Mouse (Mus musculus): ENCODE results near the gene Dmwd. TPM values are rescaled to one million over a fixed set of nuclear protein-coding genes. Genes with fewer than 3 reads are reported as not detected.
A peak's percentile ranks its signal among the peaks of the same experiment; 100 is the strongest.
"Not testable (repeated sequence)": the region's sequence is repeated elsewhere in the genome, so short reads cannot be mapped to it uniquely, and the experiment has no call there.

Gene Dmwd
- polyA plus RNA-seq, 1 experiment from 2014 or later, result 23.6 TPM

DNA sequence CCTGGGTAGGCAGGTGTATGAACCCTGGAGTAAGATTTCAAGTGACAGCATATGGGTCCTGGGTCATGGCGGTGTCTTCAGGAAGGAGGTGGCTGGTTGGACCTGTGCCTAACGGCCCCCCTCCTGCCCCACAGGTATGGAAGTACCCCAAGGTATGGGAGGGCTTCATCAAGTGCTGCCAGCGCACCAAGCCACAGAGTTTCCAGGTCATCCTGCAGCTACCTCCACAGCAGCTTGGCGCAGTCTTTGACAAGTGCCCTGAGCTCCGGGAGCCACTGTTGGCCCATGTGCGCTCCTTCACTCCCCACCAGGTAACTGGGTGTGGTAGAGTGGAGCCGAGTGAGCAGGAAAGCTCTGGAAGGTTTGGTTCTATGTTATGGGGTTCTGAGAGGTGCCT, 22.9 kb upstream of the Dmwd start:
- peaks cover 7% of the 10 kb centered on the region; the same call in 1 of the 2 replicates for H3K4me1 ChIP-seq
- no peak overlapping the region for H3K4me3 ChIP-seq
- WGBS, result 95% methylated on average over 7 of the region's 7 CpGs
- H3K27me3 ChIP-seq, result no peaks in the 10 kb centered on the region
- H3K27ac ChIP-seq, result no peak overlapping the region
- peaks cover 48% of the 10 kb centered on the region for H3K36me3 ChIP-seq
- ATAC-seq (ENCODE audit: low FRiP score), result no peak
- H3K9me3 ChIP-seq (replicated peaks), result no peaks in the 10 kb centered on the region
- no peak overlapping the region for H3K4me2 ChIP-seq (replicated peaks)
- no peak overlapping the region; the same call in 1 of the 2 replicates for H3K9ac ChIP-seq

DNA sequence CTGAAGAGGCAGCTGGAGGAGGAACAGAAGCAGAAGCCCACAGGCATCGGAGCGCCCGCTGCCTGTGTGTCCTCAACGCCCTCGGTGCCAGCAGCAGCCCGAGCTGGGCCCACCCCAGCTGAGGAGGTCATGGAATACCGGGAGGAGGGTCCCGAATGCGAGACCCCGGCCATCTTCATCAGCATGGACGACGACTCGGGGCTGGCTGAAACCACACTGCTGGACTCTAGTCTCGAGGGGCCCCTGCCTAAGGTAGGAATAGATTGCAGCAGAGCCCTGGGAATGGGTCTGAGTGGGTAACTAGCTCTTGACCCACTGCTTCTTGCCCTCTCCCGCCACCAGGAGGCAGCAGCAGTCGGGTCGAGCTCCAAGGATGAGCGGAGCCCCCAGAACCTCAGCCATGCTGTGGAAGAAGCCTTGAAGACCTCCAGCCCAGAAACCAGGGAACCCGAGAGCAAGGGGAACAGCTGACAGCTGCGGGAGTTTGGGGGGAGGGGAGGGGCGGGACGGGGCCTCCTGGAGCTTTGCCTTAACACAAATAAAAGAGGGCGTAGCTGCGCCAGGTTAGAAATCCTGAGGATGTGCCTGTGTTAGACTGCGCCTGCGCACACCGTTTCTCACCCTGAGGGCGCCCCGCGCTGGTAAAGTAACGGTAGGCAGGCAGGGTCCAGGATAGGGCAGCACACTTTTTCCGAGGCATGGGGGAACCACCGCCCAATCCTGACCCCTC, 21.8 kb upstream of the Dmwd start, which contains the start of gene Rsph6a:
Gene Rsph6a, plus strand, starts transcription at position 644 of the 730 bp plus-strand sequence.
- H3K27ac ChIP-seq, result 0 out of 2 replicates have a peak within 1 kb of the TSS, but pooled peaks have one; percentile 5
- peaks cover 37% of the 10 kb centered on the region for H3K36me3 ChIP-seq
- H3K9ac ChIP-seq, result 0 out of 2 replicates have a peak within 1 kb of the TSS, but pooled peaks have one; percentile 44
- H3K27me3 ChIP-seq, result no peaks in the 10 kb centered on the region
- WGBS, result 28% methylated on average over 33 of the region's 33 CpGs
- H3K4me3 ChIP-seq, result peak within 1 kb of the TSS; percentile 13
- ATAC-seq (ENCODE audit: low FRiP score), result peak; percentile 68
- H3K4me2 ChIP-seq (replicated peaks), result peak within 1 kb of the TSS; percentile 42
- no peaks in the 10 kb centered on the region for H3K9me3 ChIP-seq (replicated peaks)
- peaks cover 7% of the 10 kb centered on the region; the same call in 1 of the 2 replicates for H3K4me1 ChIP-seq

DNA sequence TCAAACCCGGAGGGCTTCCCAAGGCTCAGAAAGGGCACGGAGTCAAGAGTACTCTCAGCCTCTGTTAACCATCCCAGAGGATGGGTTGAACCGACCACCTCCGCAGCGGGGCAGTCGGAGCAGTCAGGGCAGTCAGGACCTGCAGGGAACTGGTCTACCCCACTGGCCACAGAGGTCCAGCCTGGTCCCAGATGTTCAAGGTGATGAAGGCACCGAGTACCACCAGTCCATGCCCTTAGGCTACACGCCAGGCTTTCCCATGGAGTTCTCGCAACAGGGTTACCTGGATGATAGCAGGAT, 21.3 kb upstream of the Dmwd start:
- Histone ChIP-seq H3K36me3 (peaks cover 32% of the 10 kb centered on the region), H3K9ac (0 out of 2 replicates have a peak overlapping the region, but pooled peaks have one; percentile 44), H3K4me1 (peaks cover 7% of the 10 kb centered on the region; the same call in 1 of the 2 replicates), H3K27me3 (no peaks in the 10 kb centered on the region), H3K9me3 (replicated peaks) (no peaks in the 10 kb centered on the region), H3K4me2 (replicated peaks) (peak overlapping the region; percentile 42), H3K27ac (no peak overlapping the region), H3K4me3 (peak overlapping the region; percentile 13; the same call in 1 of the 2 replicates)
- no peak for ATAC-seq (ENCODE audit: low FRiP score)
- WGBS, result 65% methylated on average over 9 of the region's 9 CpGs

DNA sequence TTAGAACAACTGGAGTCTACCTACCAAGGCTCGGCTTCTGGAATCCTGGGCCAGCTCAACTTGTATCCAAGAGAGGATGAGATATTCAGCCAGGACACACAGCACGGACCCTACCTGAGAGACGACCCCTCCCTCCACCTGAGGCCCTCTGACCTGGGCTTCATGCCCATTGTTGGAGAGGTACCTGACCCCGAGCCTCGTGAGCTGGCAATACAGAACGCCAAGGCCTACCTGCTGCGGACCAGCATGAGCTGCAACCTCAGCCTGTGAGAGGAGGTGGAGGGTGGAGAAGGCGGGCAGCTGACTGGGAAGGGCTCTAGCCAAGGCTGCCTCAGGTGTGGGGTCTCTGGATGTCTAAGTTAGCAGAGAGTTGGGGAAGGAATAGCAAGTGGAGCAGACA, 20.9 kb upstream of the Dmwd start:
- Histone ChIP-seq H3K4me3 (no peak overlapping the region), H3K4me2 (replicated peaks) (no peak overlapping the region), H3K4me1 (peaks cover 7% of the 10 kb centered on the region; the same call in 1 of the 2 replicates), H3K27ac (no peak overlapping the region), H3K36me3 (peaks cover 28% of the 10 kb centered on the region), H3K9ac (no peak overlapping the region), H3K27me3 (no peaks in the 10 kb centered on the region), H3K9me3 (replicated peaks) (no peaks in the 10 kb centered on the region)
- 92% methylated on average over 8 of the region's 8 CpGs for WGBS
- ATAC-seq (ENCODE audit: low FRiP score), result peak; percentile 5; the same call in 1 of the 2 replicates

- H3K4me3 ChIP-seq, result no peak overlapping the region
- 89% methylated on average over 10 of the region's 10 CpGs for WGBS
Observed at GRCm38 (mm10) chr7:19057405-19057804, 18.6 kb upstream of the Dmwd start.

GRCm38 (mm10) chr7:19065896-19066295, 10.1 kb upstream of the Dmwd start:
- H3K4me3 ChIP-seq, result peak overlapping the region; percentile 7; the same call in 1 of the 2 replicates

More at GRCm38 (mm10) chr7:19057405-19057804, 18.6 kb upstream of the Dmwd start:
- Histone ChIP-seq H3K27ac (no peak overlapping the region), H3K9me3 (replicated peaks) (no peaks in the 10 kb centered on the region), H3K36me3 (peaks cover 5% of the 10 kb centered on the region), H3K9ac (no peak overlapping the region), H3K4me2 (replicated peaks) (no peak overlapping the region), H3K4me1 (peaks cover 7% of the 10 kb centered on the region; the same call in 1 of the 2 replicates), H3K27me3 (no peaks in the 10 kb centered on the region)
- no peak for ATAC-seq (ENCODE audit: low FRiP score)

DNA sequence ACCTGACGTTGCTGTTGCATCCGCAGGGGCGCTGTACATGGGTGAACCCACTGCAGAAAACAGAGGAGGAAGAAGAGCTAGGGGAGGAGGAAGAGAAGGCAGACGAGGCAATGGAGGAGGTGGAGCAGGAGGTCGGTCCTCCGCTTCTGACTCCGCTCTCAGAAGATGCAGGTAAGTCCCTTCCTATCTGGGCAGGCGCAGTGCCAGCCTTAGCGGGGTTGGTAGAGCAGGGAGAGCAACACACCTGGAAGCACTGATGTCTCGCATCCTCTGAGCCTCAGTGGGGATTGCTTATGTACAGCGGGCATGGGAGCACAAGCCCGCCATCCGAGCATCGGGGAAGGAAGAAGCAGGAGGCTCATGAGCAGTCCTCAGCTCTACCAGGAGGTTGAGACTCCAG, 9.0 kb upstream of the Dmwd start:
- Histone ChIP-seq H3K27me3 (peaks cover 41% of the 10 kb centered on the region), H3K36me3 (no peaks in the 10 kb centered on the region), H3K9ac (no peak overlapping the region), H3K9me3 (replicated peaks) (0 out of 2 replicates have a peak, but pooled peaks cover 8% of the 10 kb centered on the region), H3K4me1 (no peaks in the 10 kb centered on the region), H3K27ac (no peak overlapping the region), H3K4me3 (no peak overlapping the region), H3K4me2 (replicated peaks) (no peak overlapping the region)
- WGBS, result 45% methylated on average over 14 of the region's 14 CpGs
- no peak for ATAC-seq (ENCODE audit: low FRiP score)

More at GRCm38 (mm10) chr7:19065896-19066295, 10.1 kb upstream of the Dmwd start:
- Histone ChIP-seq H3K4me1 (no peaks in the 10 kb centered on the region), H3K27me3 (peaks cover 41% of the 10 kb centered on the region), H3K9ac (no peak overlapping the region), H3K4me2 (replicated peaks) (no peak overlapping the region; the same call in 1 of the 2 replicates), H3K36me3 (no peaks in the 10 kb centered on the region), H3K27ac (no peak overlapping the region), H3K9me3 (replicated peaks) (0 out of 2 replicates have a peak, but pooled peaks cover 8% of the 10 kb centered on the region)
- 47% methylated on average over 13 of the region's 13 CpGs for WGBS
- ATAC-seq (ENCODE audit: low FRiP score), result no peak

DNA sequence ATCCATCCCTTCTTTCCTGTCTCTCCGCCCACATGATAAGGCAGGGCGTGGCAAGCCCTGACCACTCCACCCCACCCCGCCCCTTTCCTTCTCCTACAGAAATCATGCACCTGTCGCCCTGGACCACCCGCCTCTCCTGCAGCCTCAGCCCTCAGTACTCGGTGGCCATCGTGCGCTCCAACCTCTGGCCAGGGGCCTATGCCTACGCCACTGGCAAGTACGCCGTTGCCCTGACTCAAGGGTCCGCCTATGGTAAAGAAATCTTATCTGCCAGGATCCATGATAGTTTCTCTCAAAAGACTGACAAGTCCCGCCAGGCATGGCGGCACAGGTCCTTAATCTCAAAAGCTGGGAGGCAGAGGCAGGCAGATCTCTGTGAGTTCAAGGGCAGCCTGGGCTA, 8.1 kb upstream of the Dmwd start:
- Histone ChIP-seq H3K4me1 (no peaks in the 10 kb centered on the region), H3K9me3 (replicated peaks) (0 out of 2 replicates have a peak, but pooled peaks cover 8% of the 10 kb centered on the region), H3K36me3 (no peaks in the 10 kb centered on the region), H3K4me2 (replicated peaks) (no peak overlapping the region), H3K4me3 (no peak overlapping the region), H3K9ac (no peak overlapping the region), H3K27me3 (peaks cover 41% of the 10 kb centered on the region), H3K27ac (no peak overlapping the region)
- 68% methylated on average over 13 of the region's 14 CpGs for WGBS
- no peak for ATAC-seq (ENCODE audit: low FRiP score)

DNA sequence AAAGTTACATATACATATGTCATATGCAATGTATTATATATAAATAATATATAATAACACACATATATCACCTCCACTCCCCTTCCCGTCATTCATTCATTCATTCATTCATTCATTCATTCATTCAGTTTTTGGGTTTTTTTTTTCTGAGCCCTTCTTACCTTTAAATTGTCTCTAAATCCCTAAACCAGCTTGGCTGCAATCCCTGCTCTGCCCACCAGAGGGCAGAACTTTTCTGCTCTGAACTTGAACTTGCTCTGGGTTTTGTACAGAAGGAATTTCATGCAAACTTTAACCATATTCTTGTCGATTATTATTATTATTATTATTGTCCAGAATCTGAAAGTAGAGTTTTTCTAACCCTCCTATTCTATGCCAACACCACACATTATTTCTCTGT, 7.3 kb upstream of the Dmwd start:
- peaks cover 40% of the 10 kb centered on the region for H3K27me3 ChIP-seq
- H3K27ac ChIP-seq, result no peak overlapping the region
- H3K9ac ChIP-seq, result no peak overlapping the region
- no peak for ATAC-seq (ENCODE audit: low FRiP score)
- no peak overlapping the region for H3K4me3 ChIP-seq
- no peaks in the 10 kb centered on the region for H3K36me3 ChIP-seq
- H3K4me1 ChIP-seq, result no peaks in the 10 kb centered on the region
- H3K4me2 ChIP-seq (replicated peaks), result no peak overlapping the region
- H3K9me3 ChIP-seq (replicated peaks), result 0 out of 2 replicates have a peak, but pooled peaks cover 8% of the 10 kb centered on the region
- 11% methylated on average over 2 of the region's 2 CpGs for WGBS

DNA sequence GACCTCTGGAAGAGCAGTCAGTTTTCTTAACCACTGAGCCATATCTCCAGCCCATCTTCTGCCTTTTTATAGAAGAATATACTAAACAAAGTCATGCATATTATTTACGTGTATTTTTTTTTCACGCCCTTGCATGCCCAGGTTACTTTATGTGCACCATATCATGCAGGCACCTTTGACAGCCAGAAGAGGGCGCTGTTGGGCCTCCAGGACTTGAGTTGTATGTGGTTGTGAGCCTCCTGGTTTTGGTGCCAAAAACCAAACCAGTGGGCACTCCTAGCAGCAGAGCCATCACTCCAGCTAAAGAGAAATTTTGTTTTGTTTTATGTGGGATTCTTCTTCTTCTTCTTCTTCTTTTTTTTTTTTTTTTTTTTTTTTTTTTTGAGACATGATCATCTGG, 6.5 kb upstream of the Dmwd start:
- Histone ChIP-seq H3K9ac (no peak overlapping the region), H3K27me3 (peaks cover 33% of the 10 kb centered on the region)
- WGBS, result 49% methylated on average over 3 of the region's 3 CpGs

GRCm38 (mm10) chr7:19071024-19071423, 5.0 kb upstream of the Dmwd start:
- ATAC-seq (ENCODE audit: low FRiP score); H3K9me3 ChIP-seq (replicated peaks); H3K36me3 ChIP-seq; H3K4me1 ChIP-seq; H3K27ac ChIP-seq; H3K4me3 ChIP-seq; H3K4me2 ChIP-seq (replicated peaks); H3K9ac ChIP-seq: not testable (repeated sequence)
- 56% methylated on average over 3 of the region's 3 CpGs for WGBS
- peaks cover 18% of the 10 kb centered on the region for H3K27me3 ChIP-seq

More for the DNA sequence above, 6.5 kb upstream of the Dmwd start:
- H3K4me1 ChIP-seq, result no peaks in the 10 kb centered on the region
- 0 out of 2 replicates have a peak, but pooled peaks cover 8% of the 10 kb centered on the region for H3K9me3 ChIP-seq (replicated peaks)
- no peaks in the 10 kb centered on the region for H3K36me3 ChIP-seq
- no peak for ATAC-seq (ENCODE audit: low FRiP score)
- no peak overlapping the region for H3K4me2 ChIP-seq (replicated peaks)
- H3K27ac ChIP-seq, result no peak overlapping the region
- H3K4me3 ChIP-seq, result no peak overlapping the region

- Histone ChIP-seq H3K27ac (no peak overlapping the region), H3K9ac (no peak overlapping the region), H3K4me1 (peaks cover 20% of the 10 kb centered on the region), H3K27me3 (no peaks in the 10 kb centered on the region), H3K4me3 (no peak overlapping the region), H3K4me2 (replicated peaks) (no peak overlapping the region), H3K36me3 (peaks cover 7% of the 10 kb centered on the region), H3K9me3 (replicated peaks) (no peaks in the 10 kb centered on the region)
- 76% methylated on average over 9 of the region's 9 CpGs for WGBS
- no peak for ATAC-seq (ENCODE audit: low FRiP score)
Observed at GRCm38 (mm10) chr7:19073504-19073903, 2.5 kb upstream of the Dmwd start.

All from hindbrain, embryonic 12.5 days (tissue).